Mouse (Mus musculus): ENCODE results near the gene H6pd. TPM values are rescaled to one million over a fixed set of nuclear protein-coding genes. Genes with fewer than 3 reads are reported as not detected.
"Not testable (repeated sequence)": the region's sequence is repeated elsewhere in the genome, so short reads cannot be mapped to it uniquely, and the experiment has no call there.

H6pd gene
- total and polyA plus RNA-seq, 3 experiments, result 6.9 to 10.8 TPM; not detected in 1

GRCm38 (mm10) chr4:150041346-150042110, 32.7 kb upstream of the H6pd start:
- Histone ChIP-seq H3K27me3 (ENCODE audit: control insufficient read depth in 1 of 2, insufficient read depth in 2 of 2, low read length in 2 of 2) (peaks cover 7 to 10% of the 10 kb centered on the region in 2 experiments), H3K79me2 (ENCODE audit: control insufficient read depth, insufficient read depth, low read length, poor library complexity) (no peaks in the 10 kb centered on the region), H3K9ac (ENCODE audit: control insufficient read depth, low read depth, low read length, poor library complexity, severe bottlenecking) (no peak overlapping the region), H3K4me1 (ENCODE audit: control insufficient read depth in 1 of 2, insufficient read depth in 2 of 2, low read length in 2 of 2) (no peaks in the 10 kb centered on the region), H3K36me3 (ENCODE audit: control insufficient read depth in 1 of 2, insufficient read depth in 2 of 2, low read length in 2 of 2) (no peaks in the 10 kb centered on the region), H3K27ac (ENCODE audit: control insufficient read depth, low read depth, low read length) (no peak overlapping the region), H3K4me3 (ENCODE audit: control insufficient read depth in 1 of 2, insufficient read depth in 1 of 2, low read depth in 2 of 2, low read length in 2 of 2) (no peak overlapping the region), H3K9me3 (replicated peaks; ENCODE audit: insufficient read depth, low read length) (no peaks in the 10 kb centered on the region)
- no peak for DNase-seq (ENCODE audit: low read depth, low spot score)
- TF ChIP-seq HCFC1 (IDR thresholded peaks at IDR 0.05; ENCODE audit: low read depth, low read length) (no peak), CHD2 (IDR thresholded peaks at IDR 0.05; ENCODE audit: low read length) (no peak), TCF12 (IDR thresholded peaks at IDR 0.05; ENCODE audit: low read depth, low read length) (no peak), SMC3 (IDR thresholded peaks at IDR 0.05; ENCODE audit: low read depth, low read length) (no peak), MAZ (IDR thresholded peaks at IDR 0.05; ENCODE audit: low read depth, low read length) (no peak), POLR2AphosphoS2 (IDR thresholded peaks at IDR 0.05; ENCODE audit: low read length) (no peak), NELFE (IDR thresholded peaks at IDR 0.05; ENCODE audit: low read depth, low read length) (no peak), RAD21 (IDR thresholded peaks at IDR 0.05; ENCODE audit: low read depth, low read length) (no peak), BHLHE40 (IDR thresholded peaks at IDR 0.05; ENCODE audit: borderline replicate concordance, low read depth, low read length) (no peak), EP300 (IDR thresholded peaks at IDR 0.05; ENCODE audit: low read depth in 1 of 2, low read length in 2 of 2) (no peak), ELF1 (IDR thresholded peaks at IDR 0.05; ENCODE audit: low read depth, low read length) (no peak), SIN3A (IDR thresholded peaks at IDR 0.05; ENCODE audit: low read length) (no peak), JUND (IDR thresholded peaks at IDR 0.05; ENCODE audit: low read depth, low read length) (no peak)

- not testable (repeated sequence) for H3K4me1 ChIP-seq (ENCODE audit: control insufficient read depth in 1 of 2, insufficient read depth in 2 of 2, low read length in 2 of 2); H3K9me3 ChIP-seq (replicated peaks; ENCODE audit: insufficient read depth, low read length); H3K36me3 ChIP-seq (ENCODE audit: control insufficient read depth in 1 of 2, insufficient read depth in 2 of 2, low read length in 2 of 2); H3K79me2 ChIP-seq (ENCODE audit: control insufficient read depth, insufficient read depth, low read length, poor library complexity); H3K4me3 ChIP-seq (ENCODE audit: control insufficient read depth in 1 of 2, insufficient read depth in 1 of 2, low read depth in 2 of 2, low read length in 2 of 2); H3K27ac ChIP-seq (ENCODE audit: control insufficient read depth, low read depth, low read length); H3K9ac ChIP-seq (ENCODE audit: control insufficient read depth, low read depth, low read length, poor library complexity, severe bottlenecking); DNase-seq (ENCODE audit: low read depth, low spot score)
- H3K27me3 ChIP-seq (ENCODE audit: control insufficient read depth in 1 of 2, insufficient read depth in 2 of 2, low read length in 2 of 2), result peaks cover 7 to 10% of the 10 kb centered on the region in 2 experiments
Observed at GRCm38 (mm10) chr4:150040856-150041255, 32.0 kb upstream of the H6pd start.

- H3K9me3 ChIP-seq (replicated peaks; ENCODE audit: insufficient read depth, low read length), result no peaks in the 10 kb centered on the region
- peaks cover 7 to 8% of the 10 kb centered on the region in 2 experiments for H3K27me3 ChIP-seq (ENCODE audit: control insufficient read depth in 1 of 2, insufficient read depth in 2 of 2, low read length in 2 of 2)
- DNase-seq (ENCODE audit: low read depth, low spot score), result no peak
- no peaks in the 10 kb centered on the region for H3K79me2 ChIP-seq (ENCODE audit: control insufficient read depth, insufficient read depth, low read length, poor library complexity)
- peaks cover 0 to 2% of the 10 kb centered on the region in 2 experiments; a peak in 2 of 4 replicates for H3K36me3 ChIP-seq (ENCODE audit: control insufficient read depth in 1 of 2, insufficient read depth in 2 of 2, low read length in 2 of 2)
- no peak overlapping the region for H3K9ac ChIP-seq (ENCODE audit: control insufficient read depth, low read depth, low read length, poor library complexity, severe bottlenecking)
- peaks cover 0 to 2% of the 10 kb centered on the region in 2 experiments; a peak in 2 of 4 replicates for H3K4me1 ChIP-seq (ENCODE audit: control insufficient read depth in 1 of 2, insufficient read depth in 2 of 2, low read length in 2 of 2)
- H3K27ac ChIP-seq (ENCODE audit: control insufficient read depth, low read depth, low read length), result no peak overlapping the region
- TF ChIP-seq CTCF (IDR thresholded peaks at IDR 0.05 in 2 of 3, conservative IDR thresholded peaks at IDR 0.05 in 1 of 3; ENCODE audit: control insufficient read depth in 1 of 3, insufficient read depth in 1 of 3, low read depth in 2 of 3, low read length in 3 of 3, poor library complexity in 1 of 3, severe bottlenecking in 1 of 3), result no peak
- no peak for TF ChIP-seq MAFK (IDR thresholded peaks at IDR 0.05; ENCODE audit: borderline replicate concordance, low read depth, low read length)
- TF ChIP-seq GABPA (IDR thresholded peaks at IDR 0.05; ENCODE audit: low read depth, low read length), result no peak
- no peak for TF ChIP-seq TCF12 (IDR thresholded peaks at IDR 0.05; ENCODE audit: low read depth, low read length)
- no peak for TF ChIP-seq NELFE (IDR thresholded peaks at IDR 0.05; ENCODE audit: low read depth, low read length)
- no peak for TF ChIP-seq MYC (IDR thresholded peaks at IDR 0.05; ENCODE audit: low read depth, low read length)
- TF ChIP-seq POLR2AphosphoS2 (IDR thresholded peaks at IDR 0.05; ENCODE audit: low read length), result no peak
- TF ChIP-seq ZNF384 (IDR thresholded peaks at IDR 0.05; ENCODE audit: low read depth, low read length), result no peak
- no peak overlapping the region for H3K4me3 ChIP-seq (ENCODE audit: control insufficient read depth in 1 of 2, insufficient read depth in 1 of 2, low read depth in 2 of 2, low read length in 2 of 2)
Observed at GRCm38 (mm10) chr4:150040003-150040581, 31.3 kb upstream of the H6pd start.
